Mouse (Mus musculus): ENCODE measurements at regions not wholly inside any gene's neighbourhood (a gene's known extent, or its start where the extent isn't known, plus 50 kb on each side); places are given as distances from the start of the nearest gene placed in this dataset.
A peak's percentile ranks its signal among the peaks of the same experiment; 100 is the strongest.
"Not testable (repeated sequence)": the region's sequence is repeated elsewhere in the genome, so short reads cannot be mapped to it uniquely, and the experiment has no call there.

DNA sequence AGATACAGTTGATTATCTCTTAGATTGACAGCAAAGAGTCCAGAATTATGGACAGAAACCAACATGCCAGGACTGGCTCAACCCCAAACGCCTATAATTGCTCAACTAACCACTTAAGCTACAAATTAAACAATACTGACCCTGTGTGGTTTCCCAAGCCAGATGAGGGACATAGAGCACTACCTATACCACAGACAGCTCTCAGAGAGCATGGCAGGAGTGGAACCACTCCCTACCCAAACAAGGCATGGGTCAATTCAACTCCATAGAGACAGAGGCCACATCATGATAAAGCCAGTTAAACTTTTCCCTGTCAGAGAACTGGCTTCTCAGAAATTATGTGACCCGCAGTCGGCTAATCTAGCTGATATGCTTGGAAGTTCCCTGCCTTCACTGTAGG is 490.7 kb upstream of the Tbl1xr1 start:
- H3K36me3 ChIP-seq (ENCODE audit: control insufficient read depth, insufficient read depth, low read length) = no peaks in the 10 kb centered on the region
- H3K9ac ChIP-seq (ENCODE audit: low read depth, low read length) = no peak overlapping the region
- H3K4me2 ChIP-seq (ENCODE audit: low read length) = no peak overlapping the region
- no peaks in the 10 kb centered on the region for H3K4me1 ChIP-seq (ENCODE audit: control insufficient read depth, insufficient read depth, low read length)
- ATAC-seq = no peak
- H3K27me3 ChIP-seq (ENCODE audit: control insufficient read depth, insufficient read depth, low read depth, low read length) = no peaks in the 10 kb centered on the region
- no peak overlapping the region for H3K27ac ChIP-seq (ENCODE audit: low read length)
- H3K9me3 ChIP-seq (replicated peaks; ENCODE audit: control insufficient read depth, low read length, poor library complexity, severe bottlenecking) = no peaks in the 10 kb centered on the region
- no peak overlapping the region for H3K4me3 ChIP-seq (ENCODE audit: low read depth, low read length)
- 88% methylated on average over 3 of the region's 3 CpGs for WGBS

DNA sequence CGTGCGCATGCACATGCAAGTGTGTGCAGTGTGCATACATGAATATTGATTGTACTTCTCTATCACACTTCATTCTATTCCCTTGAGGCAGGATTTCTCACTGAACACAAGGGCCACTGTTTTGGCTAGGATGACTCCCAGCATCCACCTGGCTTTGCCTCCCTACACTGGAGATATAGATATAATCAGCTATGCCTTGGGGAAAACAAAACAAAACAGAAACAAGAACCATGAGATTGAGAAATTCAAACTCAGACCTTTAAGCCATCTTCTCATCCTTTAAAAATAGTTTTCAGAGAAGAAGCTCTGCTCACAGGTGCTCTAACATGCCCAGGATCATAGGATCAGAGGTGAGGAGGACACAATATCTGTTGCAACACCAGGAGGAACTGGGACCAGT is 469.6 kb upstream of the Tbl1xr1 start:
- H3K36me3 ChIP-seq (ENCODE audit: control insufficient read depth, insufficient read depth, low read length) = no peaks in the 10 kb centered on the region
- no peak overlapping the region for H3K27ac ChIP-seq (ENCODE audit: low read length)
- 98% methylated on average over 2 of the region's 2 CpGs for WGBS
- ATAC-seq = no peak
- H3K4me3 ChIP-seq (ENCODE audit: low read depth, low read length) = no peak overlapping the region
- no peaks in the 10 kb centered on the region for H3K27me3 ChIP-seq (ENCODE audit: control insufficient read depth, insufficient read depth, low read depth, low read length)
- no peak overlapping the region for H3K9ac ChIP-seq (ENCODE audit: low read depth, low read length)
- no peak overlapping the region for H3K4me2 ChIP-seq (ENCODE audit: low read length)
- no peaks in the 10 kb centered on the region for H3K4me1 ChIP-seq (ENCODE audit: control insufficient read depth, insufficient read depth, low read length)
- H3K9me3 ChIP-seq (replicated peaks; ENCODE audit: control insufficient read depth, low read length, poor library complexity, severe bottlenecking) = no peaks in the 10 kb centered on the region; the same call in 1 of the 2 replicates

DNA sequence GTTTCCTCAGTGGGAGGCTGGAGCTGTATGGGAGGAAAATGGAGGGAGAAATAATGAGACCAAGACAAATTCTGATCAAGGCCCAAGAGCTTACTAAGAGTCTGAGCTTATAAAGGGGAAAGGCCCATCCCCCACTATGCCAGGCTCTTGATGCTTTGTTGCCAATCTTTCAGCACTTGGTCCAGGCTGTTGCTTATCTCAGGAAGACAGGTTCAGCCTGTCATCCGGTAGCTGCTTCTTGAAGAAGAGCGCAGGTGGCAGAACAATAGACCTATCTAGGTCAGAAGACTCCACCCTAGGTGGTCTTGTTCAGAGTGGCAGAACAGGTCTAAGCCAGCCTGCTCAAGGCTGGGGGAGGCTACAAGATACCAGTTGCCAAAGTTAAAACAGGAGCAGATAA is 466.2 kb upstream of the Tbl1xr1 start:
- no peak for ATAC-seq
- Histone ChIP-seq H3K27me3 (ENCODE audit: control insufficient read depth, insufficient read depth, low read depth, low read length) (no peaks in the 10 kb centered on the region), H3K27ac (ENCODE audit: low read length) (no peak overlapping the region), H3K36me3 (ENCODE audit: control insufficient read depth, insufficient read depth, low read length) (no peaks in the 10 kb centered on the region), H3K4me3 (ENCODE audit: low read depth, low read length) (no peak overlapping the region), H3K9ac (ENCODE audit: low read depth, low read length) (no peak overlapping the region), H3K4me1 (ENCODE audit: control insufficient read depth, insufficient read depth, low read length) (no peaks in the 10 kb centered on the region), H3K4me2 (ENCODE audit: low read length) (no peak overlapping the region), H3K9me3 (replicated peaks; ENCODE audit: control insufficient read depth, low read length, poor library complexity, severe bottlenecking) (no peaks in the 10 kb centered on the region; the same call in 1 of the 2 replicates)
- 92% methylated on average over 2 of the region's 2 CpGs for WGBS

DNA sequence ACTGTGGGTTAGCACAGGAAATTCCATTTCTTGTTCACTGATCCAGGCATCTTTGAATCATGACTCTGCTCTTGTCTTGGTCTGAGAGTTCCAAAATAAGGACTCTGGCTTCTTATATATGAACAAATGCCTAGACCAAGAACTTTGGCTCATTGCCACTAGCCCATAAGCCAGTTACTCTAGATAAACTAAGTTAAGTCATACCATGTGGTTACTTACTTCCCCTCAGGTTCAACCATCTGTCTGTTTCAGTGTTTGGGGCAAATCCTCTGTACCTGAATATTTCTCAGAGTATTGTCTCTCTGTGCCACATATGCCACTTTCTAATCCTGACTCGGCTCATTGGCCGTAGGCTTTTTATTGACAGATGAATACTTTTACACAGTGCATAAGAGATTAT is 454.7 kb upstream of the Tbl1xr1 start:
- Histone ChIP-seq H3K9me3 (replicated peaks; ENCODE audit: control insufficient read depth, low read length, poor library complexity, severe bottlenecking) (no peaks in the 10 kb centered on the region), H3K36me3 (ENCODE audit: control insufficient read depth, insufficient read depth, low read length) (no peaks in the 10 kb centered on the region), H3K9ac (ENCODE audit: low read depth, low read length) (no peak overlapping the region), H3K4me1 (ENCODE audit: control insufficient read depth, insufficient read depth, low read length) (no peaks in the 10 kb centered on the region), H3K27me3 (ENCODE audit: control insufficient read depth, insufficient read depth, low read depth, low read length) (no peaks in the 10 kb centered on the region), H3K4me2 (ENCODE audit: low read length) (no peak overlapping the region), H3K27ac (ENCODE audit: low read length) (no peak overlapping the region), H3K4me3 (ENCODE audit: low read depth, low read length) (no peak overlapping the region)
- WGBS = 85% methylated on average over 2 of the region's 2 CpGs
- no peak for ATAC-seq

DNA sequence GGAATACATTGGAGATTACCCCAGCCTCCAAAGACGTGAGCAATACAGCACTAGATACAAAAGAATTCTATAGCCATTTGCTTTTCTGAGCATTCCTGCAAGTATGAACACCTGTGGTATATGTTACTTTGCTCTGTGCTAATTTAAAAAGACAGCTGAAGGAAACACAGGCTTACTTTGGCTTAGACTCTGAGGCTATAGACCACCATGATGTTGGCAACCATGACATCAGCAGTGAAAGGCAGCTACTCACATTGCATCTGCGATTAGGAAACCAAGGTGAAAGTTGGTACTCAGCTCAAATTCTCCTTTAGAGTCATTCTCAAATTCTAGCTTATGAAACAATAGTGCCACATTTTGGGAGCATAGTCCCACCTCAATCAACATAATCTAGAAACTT is 451.4 kb upstream of the Tbl1xr1 start:
- no peaks in the 10 kb centered on the region for H3K36me3 ChIP-seq (ENCODE audit: control insufficient read depth, insufficient read depth, low read length)
- no peaks in the 10 kb centered on the region for H3K4me1 ChIP-seq (ENCODE audit: control insufficient read depth, insufficient read depth, low read length)
- no peak overlapping the region for H3K4me2 ChIP-seq (ENCODE audit: low read length)
- no peaks in the 10 kb centered on the region for H3K27me3 ChIP-seq (ENCODE audit: control insufficient read depth, insufficient read depth, low read depth, low read length)
- no peak overlapping the region for H3K27ac ChIP-seq (ENCODE audit: low read length)
- no peaks in the 10 kb centered on the region for H3K9me3 ChIP-seq (replicated peaks; ENCODE audit: control insufficient read depth, low read length, poor library complexity, severe bottlenecking)
- no peak overlapping the region for H3K9ac ChIP-seq (ENCODE audit: low read depth, low read length)
- H3K4me3 ChIP-seq (ENCODE audit: low read depth, low read length) = no peak overlapping the region
- WGBS = 74% methylated on average over 2 of the region's 2 CpGs
- ATAC-seq = no peak

DNA sequence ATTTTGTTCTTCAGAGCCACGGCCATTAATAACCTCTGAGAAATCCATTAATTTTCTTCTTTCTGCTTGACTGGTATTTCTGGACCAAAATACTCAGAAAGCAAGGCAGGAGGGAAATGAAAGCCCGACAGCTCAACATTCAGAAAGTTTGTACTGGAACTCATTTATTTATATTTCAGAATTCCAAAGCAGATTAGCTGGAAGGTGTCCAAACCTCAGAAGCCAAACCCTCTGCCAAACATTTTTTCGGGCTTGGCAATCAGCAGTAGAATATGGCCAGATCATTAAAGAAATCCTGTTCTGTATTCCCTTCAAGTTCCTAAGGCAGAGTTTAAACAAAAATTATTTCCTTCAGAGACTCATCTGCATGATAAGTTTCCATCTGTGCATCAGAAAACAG is 450.4 kb upstream of the Tbl1xr1 start:
- WGBS = 46% methylated on average over 3 of the region's 3 CpGs
- Histone ChIP-seq H3K4me3 (ENCODE audit: low read depth, low read length) (no peak overlapping the region), H3K9me3 (replicated peaks; ENCODE audit: control insufficient read depth, low read length, poor library complexity, severe bottlenecking) (no peaks in the 10 kb centered on the region), H3K4me2 (ENCODE audit: low read length) (no peak overlapping the region), H3K27me3 (ENCODE audit: control insufficient read depth, insufficient read depth, low read depth, low read length) (no peaks in the 10 kb centered on the region), H3K27ac (ENCODE audit: low read length) (no peak overlapping the region), H3K36me3 (ENCODE audit: control insufficient read depth, insufficient read depth, low read length) (no peaks in the 10 kb centered on the region), H3K4me1 (ENCODE audit: control insufficient read depth, insufficient read depth, low read length) (no peaks in the 10 kb centered on the region), H3K9ac (ENCODE audit: low read depth, low read length) (no peak overlapping the region)
- ATAC-seq = no peak

DNA sequence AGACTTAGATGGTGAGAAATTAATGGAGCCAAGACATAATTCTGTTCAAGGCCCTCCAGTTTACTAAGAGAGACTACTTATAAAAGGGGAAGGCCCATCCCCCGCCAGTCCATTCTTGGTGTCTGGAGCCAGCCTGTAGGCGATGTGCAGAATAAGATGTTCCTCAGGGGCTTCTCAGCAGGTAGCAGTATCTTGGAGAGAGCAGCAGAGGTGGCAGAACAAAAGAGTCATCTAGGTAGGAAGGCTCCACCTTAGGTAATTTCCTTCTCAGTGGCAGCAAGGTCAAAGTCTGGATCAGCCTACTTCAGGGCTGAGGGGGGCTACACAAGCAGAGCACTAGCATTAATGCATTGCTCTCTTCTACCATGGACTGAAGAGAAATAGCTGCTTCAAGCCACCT is 449.4 kb upstream of the Tbl1xr1 start:
- not testable (repeated sequence) for H3K4me3 ChIP-seq (ENCODE audit: low read depth, low read length); H3K36me3 ChIP-seq (ENCODE audit: control insufficient read depth, insufficient read depth, low read length); H3K27me3 ChIP-seq (ENCODE audit: control insufficient read depth, insufficient read depth, low read depth, low read length); H3K4me1 ChIP-seq (ENCODE audit: control insufficient read depth, insufficient read depth, low read length); H3K9me3 ChIP-seq (replicated peaks; ENCODE audit: control insufficient read depth, low read length, poor library complexity, severe bottlenecking); H3K4me2 ChIP-seq (ENCODE audit: low read length); H3K9ac ChIP-seq (ENCODE audit: low read depth, low read length); ATAC-seq; H3K27ac ChIP-seq (ENCODE audit: low read length)
- WGBS = 83% methylated on average over 2 of the region's 2 CpGs

DNA sequence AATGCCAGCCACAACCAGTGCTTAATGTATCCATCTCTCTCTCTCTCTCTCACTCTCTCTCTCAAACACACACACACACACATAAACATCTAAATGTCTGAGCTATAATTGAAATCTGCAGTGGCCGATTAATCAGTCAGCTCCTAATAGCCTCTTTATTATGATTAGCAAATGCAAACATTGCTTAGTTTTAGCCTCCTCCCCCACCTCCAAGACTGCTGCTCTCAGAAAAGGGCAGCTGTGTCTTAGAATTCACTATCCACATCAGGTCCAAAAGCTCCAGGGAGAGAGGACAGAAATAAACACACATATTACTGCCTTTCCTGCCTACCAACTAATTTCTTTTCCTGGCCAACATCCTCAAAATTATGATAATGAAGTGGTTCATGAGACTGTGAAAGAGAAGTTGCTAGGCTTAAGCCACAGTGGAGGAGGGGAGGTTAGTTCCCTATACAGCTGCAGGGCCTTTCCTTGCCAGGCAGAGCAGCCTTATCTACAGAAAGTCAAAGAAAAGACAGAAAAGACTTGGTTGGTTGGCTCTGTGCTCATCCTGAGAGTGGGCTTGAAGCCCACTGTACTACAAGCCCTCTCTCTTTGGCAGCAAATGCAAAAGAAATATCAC is 442.7 kb upstream of the Tbl1xr1 start:
- WGBS = 45% methylated on average over 1 of the region's 1 CpGs
- H3K36me3 ChIP-seq (ENCODE audit: control insufficient read depth, insufficient read depth, low read length) = no peaks in the 10 kb centered on the region
- no peaks in the 10 kb centered on the region for H3K9me3 ChIP-seq (replicated peaks; ENCODE audit: control insufficient read depth, low read length, poor library complexity, severe bottlenecking)
- no peak overlapping the region for H3K4me3 ChIP-seq (ENCODE audit: low read depth, low read length)
- no peaks in the 10 kb centered on the region for H3K27me3 ChIP-seq (ENCODE audit: control insufficient read depth, insufficient read depth, low read depth, low read length)
- no peak overlapping the region for H3K4me2 ChIP-seq (ENCODE audit: low read length)
- H3K9ac ChIP-seq (ENCODE audit: low read depth, low read length) = no peak overlapping the region
- H3K27ac ChIP-seq (ENCODE audit: low read length) = peak overlapping the region; percentile 48
- ATAC-seq = peak; percentile 91
- peaks cover 7% of the 10 kb centered on the region; the same call in 1 of the 2 replicates for H3K4me1 ChIP-seq (ENCODE audit: control insufficient read depth, insufficient read depth, low read length)

DNA sequence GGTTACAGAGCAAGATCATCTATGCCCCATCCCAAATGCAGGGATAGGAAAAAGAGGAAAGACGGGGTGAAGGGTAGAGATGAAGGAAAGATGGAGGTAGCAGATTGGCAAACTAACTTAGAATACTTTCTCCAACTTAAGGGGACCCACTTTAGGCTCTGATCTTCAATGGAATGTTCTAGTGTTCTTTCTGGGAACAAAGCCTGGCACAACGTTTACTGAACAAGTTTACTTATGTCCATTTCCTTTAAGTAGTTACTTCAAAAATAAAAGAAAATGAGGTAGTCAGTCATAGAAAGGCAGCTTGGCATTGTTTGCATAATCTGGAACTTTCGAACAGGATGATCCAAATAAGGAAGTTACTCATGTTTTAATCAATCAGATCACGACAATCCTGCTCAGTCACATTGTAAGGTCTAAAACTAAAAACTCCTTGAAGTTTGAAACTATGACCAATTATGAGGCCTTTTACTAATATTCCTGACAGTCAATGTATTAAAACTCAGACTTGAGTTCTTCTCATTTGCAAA is 441.7 kb upstream of the Tbl1xr1 start:
- Histone ChIP-seq H3K4me1 (ENCODE audit: control insufficient read depth, insufficient read depth, low read length) (peaks cover 11% of the 10 kb centered on the region; the same call in 1 of the 2 replicates), H3K4me2 (ENCODE audit: low read length) (no peak overlapping the region), H3K36me3 (ENCODE audit: control insufficient read depth, insufficient read depth, low read length) (no peaks in the 10 kb centered on the region), H3K27me3 (ENCODE audit: control insufficient read depth, insufficient read depth, low read depth, low read length) (no peaks in the 10 kb centered on the region), H3K4me3 (ENCODE audit: low read depth, low read length) (no peak overlapping the region), H3K9me3 (replicated peaks; ENCODE audit: control insufficient read depth, low read length, poor library complexity, severe bottlenecking) (no peaks in the 10 kb centered on the region), H3K9ac (ENCODE audit: low read depth, low read length) (no peak overlapping the region), H3K27ac (ENCODE audit: low read length) (no peak overlapping the region)
- WGBS = 88% methylated on average over 4 of the region's 4 CpGs
- no peak for ATAC-seq
